Mouse (Mus musculus) thymus, adult 2 months (tissue): ENCODE results near the gene Hoxa5. TPM values are rescaled to one million over a fixed set of nuclear protein-coding genes. Genes with fewer than 3 reads are reported as not detected.
A peak's percentile ranks its signal among the peaks of the same experiment; 100 is the strongest.

Experiments used
- DNase-seq: peaks from one replicate; pipeline ENCODE4 v3.0.0; 2021
- H3K27ac ChIP-seq: fragments of 200-500 bp; 2 replicates; pipeline ENCODE4 v1.5.1; 2012; ENCODE audit warnings: low read length, control low read depth; ENCODE audit not compliant: control insufficient read depth, insufficient read depth
- H3K27me3 ChIP-seq: fragments of 200-500 bp; 2 replicates; pipeline ENCODE4 v1.6.1; 2012; ENCODE audit warnings: mild to moderate bottlenecking, low read length, moderate library complexity, mixed read lengths; ENCODE audit not compliant: control insufficient read depth, insufficient read depth
- H3K36me3 ChIP-seq: fragments of 200-500 bp; 2 replicates; pipeline ENCODE4 v1.6.1; 2012; ENCODE audit warnings: mild to moderate bottlenecking, low read length, moderate library complexity; ENCODE audit not compliant: control insufficient read depth, insufficient read depth
- H3K4me1 ChIP-seq: fragments of 200-500 bp; replicated peaks from 2 replicates; pipeline ENCODE4 v1.6.1; 2012; ENCODE audit warnings: low read length; ENCODE audit not compliant: control insufficient read depth, insufficient read depth
- H3K4me3 ChIP-seq: fragments of 200-500 bp; 2 replicates; pipeline ENCODE4 v1.5.1; 2012; ENCODE audit warnings: mild to moderate bottlenecking, low read length, control low read depth, moderate library complexity; ENCODE audit not compliant: control insufficient read depth, insufficient read depth
- CTCF ChIP-seq: fragments of 200-500 bp; IDR thresholded peaks from 2 replicates; pipeline ENCODE4 v1.5.1; 2012; ENCODE audit warnings: mild to moderate bottlenecking, control low read depth, low read length, moderate library complexity, borderline replicate concordance; ENCODE audit not compliant: control insufficient read depth, poor library complexity, insufficient read depth; ENCODE audit errors: extremely low read depth
- POLR2A ChIP-seq: fragments of 200-500 bp; IDR thresholded peaks from 2 replicates; pipeline ENCODE4 v1.6.1; 2012; ENCODE audit warnings: mild to moderate bottlenecking, low read length, control low read depth, moderate library complexity; ENCODE audit not compliant: control insufficient read depth, poor library complexity, insufficient read depth; ENCODE audit errors: extremely low read depth
- WGBS: fragments of 180-500 bp; shearing (Covaris S2); methylation state at CpG from one replicate; pipeline ENCODE4 v1.1.7; 2018; 5-methylcytosine and 5-hydroxymethylcytosine counted together
- polyA plus RNA-seq: library from polyadenylated mRNA; depleted of rRNA; stranded (reverse); fragments of >200 nt; gene quantifications from 2 replicates; pipeline ENCODE4 v1.2.3, GENCODE M21; 2012

Hoxa5 gene
- polyA plus RNA-seq, 1 experiment: 1.1 TPM

DNA sequence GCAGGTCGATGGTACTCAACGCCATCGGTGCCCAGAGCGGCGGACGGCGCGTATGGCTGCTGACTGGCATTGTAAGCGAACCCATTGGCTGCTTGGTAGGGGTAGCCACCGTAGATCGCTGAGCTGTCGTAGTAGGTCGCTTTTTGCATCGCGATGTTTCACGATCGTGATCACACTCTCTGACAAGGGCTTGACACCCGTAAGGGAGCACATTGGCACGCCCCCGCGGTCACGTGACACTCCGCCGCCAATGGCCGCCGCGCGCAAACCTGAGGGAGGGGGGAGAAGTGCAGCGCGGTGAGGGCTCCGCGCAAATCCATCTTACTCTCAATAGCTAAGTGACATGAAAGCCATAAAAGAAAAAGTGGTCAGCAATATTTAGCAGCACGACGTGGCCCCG is 31.9 kb downstream of the Hoxa5 start:
- peak overlapping the region; percentile 45; the same call in 1 of the 2 replicates for H3K27ac ChIP-seq
- no peak overlapping the region for H3K4me3 ChIP-seq
- H3K27me3 ChIP-seq: 0 out of 2 replicates have a peak, but pooled peaks cover 2% of the 10 kb centered on the region
- no peaks in the 10 kb centered on the region for H3K36me3 ChIP-seq
- TF ChIP-seq POLR2A (no peak), CTCF (no peak)
- WGBS: 90% methylated on average over 35 of the region's 35 CpGs
- no peak for DNase-seq
- H3K4me1 ChIP-seq: no peaks in the 10 kb centered on the region

DNA sequence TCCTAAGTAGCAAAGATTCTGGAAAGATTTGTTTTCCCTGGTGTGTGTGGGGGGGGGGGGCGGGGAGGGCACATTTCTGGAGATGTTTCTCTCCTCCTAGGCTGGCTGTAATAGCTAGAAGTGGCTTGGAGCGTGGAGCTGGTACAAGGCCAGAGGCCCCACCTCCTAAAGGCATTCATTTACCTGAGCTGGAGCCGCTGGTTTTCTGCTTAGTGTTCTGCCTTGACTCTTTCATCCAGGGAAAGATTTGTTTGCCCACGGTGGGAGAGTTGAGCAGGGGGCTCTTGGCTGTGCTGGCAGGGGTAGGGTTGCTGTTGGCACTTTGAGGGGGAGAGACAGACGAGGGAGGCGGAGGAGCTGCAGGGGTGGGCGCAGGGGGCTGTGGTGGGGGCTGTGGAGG is 32.4 kb downstream of the Hoxa5 start:
- Histone ChIP-seq H3K4me3 (no peak overlapping the region), H3K27ac (no peak overlapping the region; the same call in 1 of the 2 replicates), H3K27me3 (0 out of 2 replicates have a peak, but pooled peaks cover 2% of the 10 kb centered on the region), H3K4me1 (no peaks in the 10 kb centered on the region), H3K36me3 (no peaks in the 10 kb centered on the region)
- no peak for TF ChIP-seq CTCF
- no peak for TF ChIP-seq POLR2A
- DNase-seq: no peak
- 98% methylated on average over 7 of the region's 7 CpGs for WGBS

- no peaks in the 10 kb centered on the region for H3K4me1 ChIP-seq
- no peaks in the 10 kb centered on the region for H3K36me3 ChIP-seq
- TF ChIP-seq CTCF (no peak), POLR2A (no peak)
- H3K27me3 ChIP-seq: 0 out of 2 replicates have a peak, but pooled peaks cover 2% of the 10 kb centered on the region
- 90% methylated on average over 4 of the region's 4 CpGs for WGBS
- DNase-seq: no peak
- H3K27ac ChIP-seq: no peak overlapping the region
- H3K4me3 ChIP-seq: no peak overlapping the region
Observed at GRCm38 (mm10) chr6:52171331-52171730, 33.1 kb downstream of the Hoxa5 start.

GRCm38 (mm10) chr6:52170898-52171223 is 33.5 kb downstream of the Hoxa5 start:
- TF ChIP-seq POLR2A (no peak), CTCF (no peak)
- H3K36me3 ChIP-seq: no peaks in the 10 kb centered on the region
- WGBS: 81% methylated on average over 5 of the region's 5 CpGs
- no peaks in the 10 kb centered on the region for H3K4me1 ChIP-seq
- H3K4me3 ChIP-seq: no peak overlapping the region
- H3K27me3 ChIP-seq: 0 out of 2 replicates have a peak, but pooled peaks cover 2% of the 10 kb centered on the region
- no peak overlapping the region for H3K27ac ChIP-seq
- DNase-seq: no peak

DNA sequence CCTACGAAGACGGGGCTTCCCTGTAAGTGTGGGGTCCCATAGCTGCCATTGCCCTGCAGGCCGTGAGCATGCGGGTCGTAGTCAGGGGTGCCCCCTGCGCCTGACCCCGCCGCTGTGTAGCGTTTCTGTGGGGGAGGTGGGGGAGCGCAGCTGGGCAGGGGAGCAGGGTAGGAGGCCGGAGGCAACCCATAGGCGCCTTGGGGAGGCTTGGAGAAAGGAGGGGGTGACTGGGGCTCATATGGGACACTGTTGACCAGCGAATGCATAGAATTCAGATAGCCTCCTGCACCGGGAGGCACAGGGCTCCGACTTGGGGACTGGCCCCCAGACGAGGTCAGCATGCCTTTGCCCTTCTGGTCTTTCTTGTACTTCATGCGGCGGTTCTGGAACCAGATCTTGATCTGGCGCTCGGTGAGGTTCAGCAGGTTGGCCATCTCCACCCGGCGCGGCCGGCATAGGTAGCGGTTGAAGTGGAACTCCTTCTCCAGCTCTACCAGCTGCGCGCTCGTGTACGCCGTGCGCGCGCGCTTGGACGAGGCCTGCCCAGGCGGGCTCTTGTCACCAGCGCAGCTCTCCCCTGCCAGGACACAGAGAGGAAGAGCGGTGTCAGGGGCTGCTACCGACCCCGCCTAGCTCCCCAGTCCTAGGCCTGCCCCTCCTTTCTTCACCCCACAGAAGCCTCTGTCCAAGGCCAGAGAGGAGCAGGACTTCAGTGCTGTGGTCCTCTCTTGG is 34.1 kb downstream of the Hoxa5 start:
- H3K27ac ChIP-seq: no peak overlapping the region

GRCm38 (mm10) chr6:52169499-52170165 is 34.8 kb downstream of the Hoxa5 start:
- Histone ChIP-seq H3K27me3 (peaks cover 2% of the 10 kb centered on the region; the same call in 1 of the 2 replicates), H3K27ac (no peak overlapping the region), H3K36me3 (no peaks in the 10 kb centered on the region), H3K4me3 (no peak overlapping the region), H3K4me1 (no peaks in the 10 kb centered on the region)
- no peak for TF ChIP-seq CTCF
- no peak for TF ChIP-seq POLR2A
- DNase-seq: no peak
- 92% methylated on average over 16 of the region's 16 CpGs for WGBS

More for the DNA sequence above, 34.1 kb downstream of the Hoxa5 start:
- TF ChIP-seq POLR2A (no peak), CTCF (no peak)
- DNase-seq: no peak
- H3K27me3 ChIP-seq: 0 out of 2 replicates have a peak, but pooled peaks cover 2% of the 10 kb centered on the region
- H3K36me3 ChIP-seq: no peaks in the 10 kb centered on the region
- no peak overlapping the region for H3K4me3 ChIP-seq
- no peaks in the 10 kb centered on the region for H3K4me1 ChIP-seq
- 92% methylated on average over 40 of the region's 40 CpGs for WGBS
